Mouse (Mus musculus) lung, postnatal 0 days (tissue): ENCODE results near the gene Gm11238. TPM values are rescaled to one million over a fixed set of nuclear protein-coding genes. Genes with fewer than 3 reads are reported as not detected.
"Not testable (repeated sequence)": the region's sequence is repeated elsewhere in the genome, so short reads cannot be mapped to it uniquely, and the experiment has no call there.

Source experiments
- ATAC-seq: fragments of 200-750 bp; cut with Nextera tagmentation; 2 replicates; pipeline ENCODE4 v1.8.0; 2017; ENCODE audit warnings: moderate library complexity
- DNase-seq: peaks from one replicate; pipeline ENCODE4 v3.0.0-alpha.2; 2016; ENCODE audit warnings: low spot score
- H3K27ac ChIP-seq: fragments of 300-500 bp; sonication (generic); 2 replicates; pipeline ENCODE4 v1.5.1; 2014; ENCODE audit warnings: antibody characterized with exemption, mild to moderate bottlenecking, low read length, mixed read lengths
- H3K27me3 ChIP-seq: fragments of 300-500 bp; sonication (generic); replicated peaks from 2 replicates; pipeline ENCODE4 v1.6.1; 2014; ENCODE audit warnings: low read length, mixed read lengths; ENCODE audit not compliant: insufficient read depth
- H3K36me3 ChIP-seq: fragments of 300-500 bp; sonication (generic); 2 replicates; pipeline ENCODE4 v1.6.1; 2014; ENCODE audit warnings: low read length, mixed read lengths; ENCODE audit not compliant: insufficient read depth
- H3K4me1 ChIP-seq: fragments of 300-500 bp; sonication (generic); 2 replicates; pipeline ENCODE4 v1.6.1; 2014; ENCODE audit warnings: antibody characterized with exemption, low read depth, low read length, mixed read lengths; ENCODE audit not compliant: insufficient read depth
- H3K4me2 ChIP-seq: fragments of 300-500 bp; sonication (generic); replicated peaks from 2 replicates; pipeline ENCODE4 v1.6.1; 2014; ENCODE audit warnings: low read depth, mild to moderate bottlenecking, low read length, moderate library complexity, mixed read lengths
- H3K4me3 ChIP-seq: fragments of 300-500 bp; sonication (generic); 2 replicates; pipeline ENCODE4 v1.5.1; 2014; ENCODE audit warnings: low read depth, low read length
- H3K9ac ChIP-seq: fragments of 300-500 bp; sonication (generic); replicated peaks from 2 replicates; pipeline ENCODE4 v1.6.1; 2014; ENCODE audit warnings: low read depth, mild to moderate bottlenecking
- H3K9me3 ChIP-seq: fragments of 300-500 bp; sonication (generic); 2 replicates; pipeline ENCODE4 v1.6.1; 2016; ENCODE audit warnings: low read length, mixed read lengths
- CTCF ChIP-seq: IDR thresholded peaks from 2 replicates; pipeline ENCODE4 v1.5.1; 2016; ENCODE audit warnings: antibody characterized with exemption, mild to moderate bottlenecking
- EP300 ChIP-seq: IDR thresholded peaks from 2 replicates; pipeline ENCODE4 v1.6.1; 2016; ENCODE audit warnings: antibody characterized with exemption, mild to moderate bottlenecking, control low read depth
- WGBS: fragments of 180-500 bp; shearing (Covaris S2); extraction: QIAGEN DNeasy Blood & Tissue Kit; methylation state at CpG from one replicate; pipeline ENCODE4 v1.1.7; 2014; 5-methylcytosine and 5-hydroxymethylcytosine counted together
- polyA plus RNA-seq: library from polyadenylated mRNA; unstranded; fragments of >200 nt; fragmentation: Nextera tagmentation; extraction: Ambion mirVana; gene quantifications from 2 replicates; pipeline ENCODE4 v1.2.1, GENCODE M21; 2015

The Gm11238 gene
- polyA plus RNA-seq, result not detected in 2 replicates

DNA sequence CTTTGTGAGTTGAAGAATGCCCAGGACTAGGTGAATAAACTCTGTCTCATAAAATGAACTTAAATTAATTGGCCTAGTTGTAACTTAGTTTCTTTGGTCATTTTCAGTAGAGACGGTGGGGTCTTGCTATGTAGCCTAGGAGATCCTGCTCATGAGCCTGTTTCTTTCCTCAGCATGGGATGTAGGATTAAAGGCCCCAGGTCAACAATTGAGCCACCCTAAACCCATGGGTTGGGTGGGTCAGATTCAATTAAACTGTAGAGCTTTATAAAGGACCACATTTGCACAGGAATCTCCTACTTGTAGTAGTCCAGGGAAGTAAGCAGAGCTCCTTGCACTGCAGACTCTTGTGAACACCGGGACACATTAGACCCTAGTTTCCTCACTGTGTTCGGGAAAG is at the start of gene Gm11238:
Gm11238 (plus strand) TSS at position 301 of the 400 bp plus-strand sequence.
- not testable (repeated sequence) for H3K4me2 ChIP-seq, H3K9me3 ChIP-seq, H3K4me1 ChIP-seq, H3K27ac ChIP-seq, DNase-seq, H3K4me3 ChIP-seq, H3K27me3 ChIP-seq, ATAC-seq, H3K36me3 ChIP-seq, H3K9ac ChIP-seq
- WGBS, result no CpG with 5 or more reads among the region's 3 CpGs

GRCm38 (mm10) chr4:73599248-73599647 is 8.4 kb upstream of the Gm11238 start:
- ATAC-seq, result no peak

GRCm38 (mm10) chr4:73622684-73623083 is 15.0 kb downstream of the Gm11238 start, which contains the start of gene Gm11237:
Gene Gm11237, plus strand, starts transcription at chr4:73622984.
- not testable (repeated sequence) for H3K27ac ChIP-seq, H3K9ac ChIP-seq, DNase-seq, H3K36me3 ChIP-seq, ATAC-seq, H3K4me3 ChIP-seq, H3K27me3 ChIP-seq, H3K9me3 ChIP-seq, H3K4me1 ChIP-seq, H3K4me2 ChIP-seq
- no CpG with 5 or more reads among the region's 3 CpGs for WGBS

More at GRCm38 (mm10) chr4:73599248-73599647, 8.4 kb upstream of the Gm11238 start:
- no peak overlapping the region for H3K27ac ChIP-seq
- TF ChIP-seq CTCF (peak; percentile 54), EP300 (no peak)
- no peak overlapping the region for H3K9ac ChIP-seq
- WGBS, result 4% methylated on average over 3 of the region's 3 CpGs
- peak; percentile 11 for DNase-seq
- H3K4me1 ChIP-seq, result no peaks in the 10 kb centered on the region
- no peaks in the 10 kb centered on the region for H3K27me3 ChIP-seq
- no peak overlapping the region for H3K4me2 ChIP-seq
- no peaks in the 10 kb centered on the region for H3K9me3 ChIP-seq
- no peak overlapping the region for H3K4me3 ChIP-seq
- no peaks in the 10 kb centered on the region for H3K36me3 ChIP-seq

- H3K27me3 ChIP-seq, H3K4me1 ChIP-seq, H3K4me3 ChIP-seq, H3K4me2 ChIP-seq, H3K27ac ChIP-seq, DNase-seq, H3K9me3 ChIP-seq, ATAC-seq, H3K36me3 ChIP-seq, H3K9ac ChIP-seq: not testable (repeated sequence)
- no CpG with 5 or more reads among the region's 4 CpGs for WGBS
Observed at GRCm38 (mm10) chr4:73637821-73638220, 30.1 kb downstream of the Gm11238 start, which contains the start of gene Gm11236. Gene Gm11236, plus strand, starts transcription at chr4:73638121.

GRCm38 (mm10) chr4:73661864-73662263 is 54.2 kb downstream of the Gm11238 start:
- H3K9me3 ChIP-seq, H3K36me3 ChIP-seq, H3K4me1 ChIP-seq, DNase-seq, H3K4me3 ChIP-seq, H3K4me2 ChIP-seq, H3K9ac ChIP-seq, H3K27me3 ChIP-seq, ATAC-seq, H3K27ac ChIP-seq: not testable (repeated sequence)
- 71% methylated on average over 4 of the region's 4 CpGs for WGBS

DNA sequence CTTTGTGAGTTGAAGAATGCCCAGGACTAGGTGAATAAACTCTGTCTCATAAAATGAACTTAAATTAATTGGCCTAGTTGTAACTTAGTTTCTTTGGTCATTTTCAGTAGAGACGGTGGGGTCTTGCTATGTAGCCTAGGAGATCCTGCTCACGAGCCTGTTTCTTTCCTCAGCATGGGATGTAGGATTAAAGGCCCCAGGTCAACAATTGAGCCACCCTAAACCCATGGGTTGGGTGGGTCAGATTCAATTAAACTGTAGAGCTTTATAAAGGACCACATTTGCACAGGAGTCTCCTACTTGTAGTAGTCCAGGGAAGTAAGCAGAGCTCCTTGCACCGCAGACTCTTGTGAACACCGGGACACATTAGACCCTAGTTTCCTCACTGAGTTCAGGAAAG is 60.4 kb downstream of the Gm11238 start, which contains the start of gene Gm11239:
Gm11239 (plus strand) TSS at position 301 of the 400 bp plus-strand sequence.
- H3K27me3 ChIP-seq, H3K36me3 ChIP-seq, H3K27ac ChIP-seq, DNase-seq, H3K4me1 ChIP-seq, H3K9me3 ChIP-seq, H3K4me3 ChIP-seq, H3K9ac ChIP-seq, ATAC-seq, H3K4me2 ChIP-seq: not testable (repeated sequence)
- WGBS, result no CpG with 5 or more reads among the region's 4 CpGs

- H3K27ac ChIP-seq, result not testable (repeated sequence)
- no CpG with 5 or more reads among the region's 4 CpGs for WGBS
Observed at GRCm38 (mm10) chr4:73683216-73683615, 75.5 kb downstream of the Gm11238 start, which contains the start of gene Gm428. Gene Gm428, plus strand, starts transcription at chr4:73683516.

More at GRCm38 (mm10) chr4:73683216-73683615, 75.5 kb downstream of the Gm11238 start, which contains the start of gene Gm428:
- not testable (repeated sequence) for DNase-seq, H3K4me1 ChIP-seq, H3K9me3 ChIP-seq, H3K36me3 ChIP-seq, ATAC-seq, H3K4me3 ChIP-seq, H3K4me2 ChIP-seq, H3K9ac ChIP-seq, H3K27me3 ChIP-seq

Other genes starting within 250 kb of the Gm11238 start
- not detected in 2 replicates for gene Gm11487, start 202.8 kb upstream of the Gm11238 start, polyA plus RNA-seq
- not detected in 2 replicates for gene Gm11237, start 15.1 kb downstream of the Gm11238 start, polyA plus RNA-seq
- gene Gm11236, start 30.2 kb downstream of the Gm11238 start, polyA plus RNA-seq, result not detected in 2 replicates
- not detected in 2 replicates for gene Gm11239, start 60.5 kb downstream of the Gm11238 start, polyA plus RNA-seq
- gene Gm428, start 75.6 kb downstream of the Gm11238 start, polyA plus RNA-seq, result not detected in 2 replicates
- gene Rasef, start 183.1 kb downstream of the Gm11238 start, polyA plus RNA-seq, result 3.4 and 4.1 TPM in 2 replicates